Mouse (Mus musculus) embryo, embryonic 10 days (tissue): Measurements from ENCODE around the gene Xk.
"Not testable (repeated sequence)": the region's sequence is repeated elsewhere in the genome, so short reads cannot be mapped to it uniquely, and the experiment has no call there.

Source experiments
- DNase-seq: peaks from one replicate; pipeline ENCODE4 v3.0.0-alpha.2; 2015; ENCODE audit warnings: low spot score

Xk gene

GRCm38 (mm10) chrX:9327954-9328353, 55.4 kb downstream of the Xk start:
- DNase-seq, result not testable (repeated sequence)

GRCm38 (mm10) chrX:9332366-9332962, 59.9 kb downstream of the Xk start:
- not testable (repeated sequence) for DNase-seq

GRCm38 (mm10) chrX:9333035-9333434, 60.5 kb downstream of the Xk start:
- not testable (repeated sequence) for DNase-seq

GRCm38 (mm10) chrX:9334996-9335395, 62.4 kb downstream of the Xk start:
- not testable (repeated sequence) for DNase-seq

- not testable (repeated sequence) for DNase-seq
Measured at GRCm38 (mm10) chrX:9350327-9350726, 77.8 kb downstream of the Xk start, which contains the start of gene H2al1k. Gene H2al1k (plus strand): TSS chrX:9350627.
